Mouse (Mus musculus) thymus, postnatal 4 days (tissue): ENCODE results near the gene Hif3a.

ENCODE experiments used
- DNase-seq: peaks from one replicate; pipeline ENCODE4 v3.0.0; 2021

Hif3a gene

GRCm38 (mm10) chr7:16990006-16990744 is 72.1 kb downstream of the Hif3a start:
- peak; percentile 55 for DNase-seq

GRCm38 (mm10) chr7:16988405-16988804 is 73.8 kb downstream of the Hif3a start:
- no peak for DNase-seq

DNA sequence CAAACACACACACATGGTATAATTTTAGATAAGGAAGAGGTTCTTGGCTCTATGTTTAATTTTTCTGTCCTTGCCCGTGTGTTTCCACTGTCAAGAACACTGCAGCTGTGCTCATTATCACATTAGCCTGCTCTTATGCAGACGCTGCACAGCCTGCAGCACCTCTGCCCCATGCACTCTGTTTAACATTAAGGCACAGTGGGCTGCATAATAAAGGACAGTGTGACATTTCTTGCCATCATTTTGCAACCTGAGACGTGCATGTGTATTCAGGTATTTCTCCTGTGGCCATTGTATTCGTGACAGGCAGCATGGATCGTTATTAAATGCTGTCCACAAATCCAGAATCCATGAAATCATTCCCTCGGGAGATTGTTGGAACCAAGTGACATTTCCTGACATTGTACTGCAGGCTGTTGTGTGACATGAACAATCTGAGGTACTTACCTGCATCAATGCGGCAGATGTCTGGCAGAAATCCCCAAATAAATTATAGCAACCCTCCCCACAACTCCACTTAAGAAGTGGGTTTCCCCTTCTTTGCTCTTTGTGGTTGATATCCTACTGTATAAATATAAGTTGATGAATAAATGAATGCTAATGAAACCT is 74.6 kb downstream of the Hif3a start:
- DNase-seq, result no peak

DNA sequence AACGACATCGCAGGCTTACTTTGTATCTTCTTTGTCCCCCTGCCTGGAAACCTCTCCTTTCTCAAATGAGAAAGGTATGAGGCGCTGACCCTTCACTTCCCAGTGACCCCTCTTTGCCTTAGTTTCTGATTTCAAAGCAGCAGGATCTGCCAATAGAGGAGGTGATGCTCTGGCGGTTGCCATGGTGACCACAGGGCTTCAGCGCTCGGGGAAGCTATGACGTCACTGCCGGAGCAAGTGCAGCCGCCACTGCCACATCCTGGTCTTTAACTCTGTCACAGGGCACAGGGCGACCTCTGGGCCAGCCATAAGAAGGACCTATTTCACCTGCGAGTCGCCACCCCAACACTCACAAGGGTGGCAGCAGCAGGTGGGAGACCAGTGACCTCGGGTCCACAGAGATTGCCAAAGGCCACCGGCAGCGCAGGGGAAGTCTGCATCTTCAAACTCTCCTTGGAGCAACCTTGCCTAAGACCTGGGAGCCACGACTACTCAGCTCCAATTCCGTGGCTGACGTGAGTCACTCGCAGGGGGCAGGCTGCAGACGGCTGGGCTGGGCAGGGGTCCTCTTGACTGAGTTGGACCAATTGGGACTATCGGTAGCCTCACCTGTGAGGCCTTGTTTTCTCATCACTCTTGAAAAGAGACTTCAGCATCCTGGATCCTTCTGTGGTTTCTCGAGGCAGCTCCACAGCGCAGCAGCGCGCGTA is 79.2 kb downstream of the Hif3a start, which contains the start of gene Gm42372:
Gm42372 (plus strand) TSS at position 228 of the 710 bp plus-strand sequence.
- peak; percentile 91 for DNase-seq
